Mouse (Mus musculus): ENCODE measurements at regions not wholly inside any gene's neighbourhood (a gene's known extent, or its start where the extent isn't known, plus 50 kb on each side); places are given as distances from the start of the nearest gene placed in this dataset.

DNA sequence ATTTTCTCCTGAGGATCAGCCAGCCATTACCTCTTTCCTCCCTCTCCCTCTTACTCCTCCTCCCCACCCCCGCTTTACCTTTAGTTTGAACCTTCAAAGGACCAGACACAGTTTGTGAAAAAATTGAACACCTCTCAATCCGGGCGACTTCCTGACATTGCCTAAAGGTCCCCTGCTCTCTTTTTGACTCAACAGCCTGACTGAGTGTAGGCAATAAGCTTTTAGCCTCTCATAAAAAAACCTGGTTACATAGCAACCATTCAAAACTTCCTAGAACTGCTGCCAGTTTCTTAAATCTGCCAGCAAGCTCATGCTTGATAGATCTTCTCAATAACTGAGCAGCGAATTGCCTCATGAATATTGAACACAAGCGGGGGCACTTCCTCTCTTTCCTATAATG lies 71.7 kb downstream of the Zfp945 start:
- TF ChIP-seq CTCF (IDR thresholded peaks at IDR 0.05; ENCODE audit: insufficient read depth, low read depth, low read length) (no peak), POLR2A (IDR thresholded peaks at IDR 0.05; ENCODE audit: insufficient read depth, low read depth, low read length) (no peak)

All from olfactory bulb, adult 2 months (tissue).